Mouse (Mus musculus): ENCODE data around the gene Tyro3. TPM values are rescaled to one million over a fixed set of nuclear protein-coding genes. Genes with fewer than 3 reads are reported as not detected.

The Tyro3 gene
- total RNA-seq, 2 experiments from 2014 or later: 0.10 to 0.73 TPM

DNA sequence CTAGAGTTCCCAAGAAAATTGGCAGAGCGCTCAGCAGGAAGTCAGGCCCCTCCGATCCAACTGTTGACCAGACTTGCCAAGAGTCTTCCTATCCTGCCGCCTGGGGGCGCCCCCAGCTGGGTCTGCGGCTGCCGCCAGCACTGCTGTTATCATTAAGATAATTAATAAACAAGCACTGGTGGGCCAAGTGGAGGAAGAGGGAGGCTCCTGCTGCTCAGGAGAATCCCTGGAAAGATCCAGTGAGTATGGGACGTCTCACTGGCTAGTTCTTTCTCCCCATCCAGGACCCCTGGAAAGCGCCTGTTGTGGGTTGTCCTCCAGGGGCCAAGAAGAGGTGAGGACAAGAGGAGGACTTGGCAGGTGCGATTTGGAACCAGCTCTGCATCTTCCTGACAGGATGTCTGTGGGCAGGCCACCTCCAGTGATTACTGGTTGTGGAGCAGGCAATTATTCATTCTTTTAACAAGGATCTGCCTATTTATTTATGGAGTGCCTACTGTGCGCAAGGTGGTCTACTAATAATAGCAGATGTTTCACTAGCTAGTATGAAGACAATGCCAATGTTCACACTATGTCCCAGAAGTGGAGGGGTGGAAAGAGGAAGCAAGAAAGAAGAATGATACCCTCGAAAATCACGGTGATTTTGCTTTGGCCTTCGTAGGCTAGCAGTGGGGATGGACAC is 854 bp downstream of the Tyro3 start:
- no peak overlapping the region for H3K27ac ChIP-seq
- DNase-seq: peak; percentile 73
- intact Hi-C loops (cut with DNase I): loop anchor here (10.0 kb wide), 1 partner anchor 206 kb away; no protein-coding TSS in a partner anchor

GRCm38 (mm10) chr2:119799181-119799960 is 1.8 kb downstream of the Tyro3 start:
- H3K4me3 ChIP-seq: peak overlapping the region; percentile 85
- DNase-seq: peak; percentile 70
- no peak for TF ChIP-seq CTCF (IDR thresholded peaks at IDR 0.05)
- intact Hi-C loops (cut with DNase I): loop anchor here (10.0 kb wide), 1 partner anchor 205 kb away; no protein-coding TSS in a partner anchor
- peak overlapping the region; percentile 65 for H3K27ac ChIP-seq

More for the DNA sequence above, 854 bp downstream of the Tyro3 start:
- H3K4me3 ChIP-seq: peak overlapping the region; percentile 85
- TF ChIP-seq CTCF (IDR thresholded peaks at IDR 0.05): peak; percentile 69

- TF ChIP-seq CTCF (IDR thresholded peaks at IDR 0.05): no peak
- no peak for DNase-seq
- Histone ChIP-seq H3K27ac (peak overlapping the region; percentile 53), H3K4me3 (peak overlapping the region; percentile 85)
- intact Hi-C loops (cut with DNase I): loop anchor here (10.0 kb wide), 1 partner anchor 205 kb away; no protein-coding TSS in a partner anchor
Measured at GRCm38 (mm10) chr2:119799961-119800550, 2.5 kb downstream of the Tyro3 start.

- H3K4me3 ChIP-seq: no peak overlapping the region
- TF ChIP-seq CTCF (IDR thresholded peaks at IDR 0.05): no peak
- H3K27ac ChIP-seq: no peak overlapping the region
- intact Hi-C loops (cut with DNase I): no loop called here
- no peak for DNase-seq
Measured at GRCm38 (mm10) chr2:119800876-119801846, 3.6 kb downstream of the Tyro3 start.

DNA sequence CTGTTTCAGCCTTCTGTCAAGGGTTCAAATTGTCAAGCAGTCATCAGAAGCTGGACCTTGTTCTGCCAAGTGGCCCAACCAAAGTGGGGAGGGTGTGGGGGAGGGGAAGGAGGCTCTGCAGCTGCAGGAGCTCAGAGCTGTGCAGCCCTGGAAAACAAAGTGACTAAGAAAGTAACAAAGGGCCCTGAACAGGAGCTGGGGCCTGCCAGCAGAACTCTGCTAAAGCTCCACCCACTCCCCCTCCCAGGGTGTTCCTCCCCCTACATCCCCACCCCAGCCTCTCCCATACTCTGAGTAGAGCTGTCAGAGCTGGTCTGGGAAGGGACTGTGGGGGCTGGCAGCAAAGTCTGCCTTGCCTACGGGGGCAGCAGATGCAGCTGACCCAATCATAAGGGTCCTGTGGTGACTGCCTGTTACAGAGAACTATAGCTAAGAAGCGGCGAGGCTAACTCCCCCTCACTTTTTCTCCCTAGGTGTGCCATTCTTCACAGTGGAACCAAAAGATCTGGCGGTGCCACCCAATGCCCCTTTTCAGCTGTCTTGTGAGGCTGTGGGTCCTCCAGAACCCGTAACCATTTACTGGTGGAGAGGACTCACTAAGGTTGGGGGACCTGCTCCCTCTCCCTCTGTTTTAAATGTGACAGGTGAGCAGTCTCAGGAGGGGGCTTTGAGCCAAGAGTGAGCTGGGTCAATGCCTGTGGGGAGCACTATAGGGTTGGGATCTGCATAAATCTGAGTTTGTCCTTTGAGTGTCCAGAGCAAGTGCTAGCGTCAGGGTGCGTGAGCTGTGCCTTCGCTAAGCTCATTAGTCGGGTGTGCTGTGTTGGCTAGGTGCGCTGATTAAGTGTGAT is 5.5 kb downstream of the Tyro3 start:
- intact Hi-C loops (cut with DNase I): no loop called here
- no peak for TF ChIP-seq CTCF (IDR thresholded peaks at IDR 0.05)
- no peak overlapping the region for H3K27ac ChIP-seq
- DNase-seq: peak; percentile 28
- H3K4me3 ChIP-seq: no peak overlapping the region

GRCm38 (mm10) chr2:119803618-119804274 is 6.2 kb downstream of the Tyro3 start:
- intact Hi-C loops (cut with DNase I): no loop called here
- TF ChIP-seq CTCF (IDR thresholded peaks at IDR 0.05): no peak

GRCm38 (mm10) chr2:119804275-119804628 is 6.7 kb downstream of the Tyro3 start:
- no peak for TF ChIP-seq CTCF (IDR thresholded peaks at IDR 0.05)
- H3K27ac ChIP-seq: no peak overlapping the region
- intact Hi-C loops (cut with DNase I): no loop called here
- no peak for DNase-seq
- H3K4me3 ChIP-seq: no peak overlapping the region

More at GRCm38 (mm10) chr2:119803618-119804274, 6.2 kb downstream of the Tyro3 start:
- no peak for DNase-seq
- no peak overlapping the region for H3K27ac ChIP-seq
- no peak overlapping the region for H3K4me3 ChIP-seq

- no peak overlapping the region for H3K4me3 ChIP-seq
- intact Hi-C loops (cut with DNase I): no loop called here
- H3K27ac ChIP-seq: no peak overlapping the region
- no peak for DNase-seq
- TF ChIP-seq CTCF (IDR thresholded peaks at IDR 0.05): no peak
Measured at GRCm38 (mm10) chr2:119804776-119805175, 7.2 kb downstream of the Tyro3 start.

- intact Hi-C loops (cut with DNase I): no loop called here
- no peak for DNase-seq
- no peak for TF ChIP-seq CTCF (IDR thresholded peaks at IDR 0.05)
- Histone ChIP-seq H3K27ac (no peak overlapping the region), H3K4me3 (no peak overlapping the region)
Measured at GRCm38 (mm10) chr2:119805536-119805935, 8.0 kb downstream of the Tyro3 start.

DNA sequence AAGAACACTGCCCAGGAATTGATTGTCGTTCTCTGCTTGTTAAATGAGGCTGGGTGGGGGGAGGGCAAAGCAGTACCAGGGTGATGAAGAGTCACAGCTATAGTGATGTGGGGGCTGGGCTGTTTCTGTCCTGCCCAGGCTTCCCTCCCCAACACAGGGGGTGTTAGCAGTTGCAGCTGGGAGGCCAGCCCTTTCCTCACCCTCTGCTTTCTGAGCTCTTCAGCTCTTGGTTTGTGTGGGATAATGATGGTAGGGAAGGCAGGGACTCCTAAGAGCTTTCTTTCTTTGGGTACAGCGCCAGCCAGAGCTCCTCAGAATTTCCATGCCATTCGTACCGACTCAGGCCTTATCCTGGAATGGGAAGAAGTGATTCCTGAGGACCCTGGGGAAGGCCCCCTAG is 10.9 kb downstream of the Tyro3 start:
- no peak for DNase-seq
- intact Hi-C loops (cut with DNase I): no loop called here
- H3K27ac ChIP-seq: no peak overlapping the region
- no peak for TF ChIP-seq CTCF (IDR thresholded peaks at IDR 0.05)
- H3K4me3 ChIP-seq: no peak overlapping the region

DNA sequence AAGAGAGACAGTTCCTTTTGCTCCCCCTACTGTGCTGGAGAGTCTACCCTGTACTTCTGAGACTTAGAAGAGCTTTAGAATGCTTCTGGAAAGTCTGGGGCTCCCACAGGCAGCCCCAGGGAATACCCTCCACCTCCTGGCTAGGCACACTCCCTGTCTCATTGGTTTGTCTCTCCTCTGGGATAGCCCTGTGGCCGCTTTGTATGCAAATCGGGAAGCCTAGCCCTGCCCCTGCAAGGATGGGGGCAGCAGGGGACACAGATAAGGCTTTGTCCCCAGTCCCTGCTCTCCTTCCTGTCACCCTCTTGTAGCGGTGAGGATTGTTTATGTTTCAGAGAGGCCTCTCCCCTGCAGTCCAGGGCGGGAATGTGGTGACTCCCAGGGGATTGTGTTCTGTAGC is 11.3 kb downstream of the Tyro3 start:
- TF ChIP-seq CTCF (IDR thresholded peaks at IDR 0.05): no peak
- no peak overlapping the region for H3K27ac ChIP-seq
- no peak overlapping the region for H3K4me3 ChIP-seq
- no peak for DNase-seq
- intact Hi-C loops (cut with DNase I): no loop called here
